Mouse (Mus musculus): ENCODE measurements around the gene Pigs.

DNA sequence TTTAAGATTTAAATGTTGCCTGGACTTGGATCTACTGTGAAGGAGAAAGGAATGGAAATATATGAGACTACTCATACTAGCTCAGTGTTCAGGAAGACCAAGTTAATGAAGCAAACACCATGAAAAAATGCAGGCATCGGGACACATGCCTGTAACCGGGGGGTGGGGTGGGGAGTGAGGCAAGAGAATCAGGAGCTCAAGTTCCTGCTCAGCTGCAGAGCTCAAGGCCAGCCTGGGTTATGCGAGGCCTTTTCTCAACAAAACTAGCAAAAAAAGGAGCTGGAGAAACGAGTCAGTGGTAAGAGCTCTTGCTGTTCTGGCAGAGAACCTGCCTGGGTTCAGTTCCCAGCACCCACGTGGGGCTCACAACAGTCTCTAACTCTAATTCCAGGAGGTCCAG, 5.8 kb downstream of the Pigs start:
- TF ChIP-seq POLR2A (IDR thresholded peaks at IDR 0.05; ENCODE audit: control insufficient read depth, extremely low read depth, insufficient read depth, low read length, poor library complexity) (no peak), CTCF (IDR thresholded peaks at IDR 0.05; ENCODE audit: borderline replicate concordance, control insufficient read depth, extremely low read depth, insufficient read depth, low read length, poor library complexity) (no peak)

Measured in thymus, adult 2 months (tissue).